Mouse (Mus musculus) limb, embryonic 14.5 days (tissue): ENCODE results near the gene Mei4. TPM values are rescaled to one million over a fixed set of nuclear protein-coding genes. Genes with fewer than 3 reads are reported as not detected.

Source experiments
- ATAC-seq: fragments of 200-750 bp; cut with Nextera tagmentation; 2 replicates; pipeline ENCODE4 v1.8.0; 2017; ENCODE audit warnings: low read depth, moderate number of reproducible peaks, moderate TSS enrichment; ENCODE audit not compliant: low FRiP score
- DNase-seq: peaks from one replicate; pipeline ENCODE4 v3.0.0-alpha.2; 2015; ENCODE audit warnings: low spot score
- H3K27ac ChIP-seq: fragments of 300-500 bp; sonication (generic); replicated peaks from 2 replicates; pipeline ENCODE4 v1.5.1; 2014; ENCODE audit warnings: low read depth, mild to moderate bottlenecking, low read length, moderate library complexity, mixed read lengths
- H3K27me3 ChIP-seq: fragments of 300-500 bp; sonication (generic); 2 replicates; pipeline ENCODE4 v1.6.1; 2014; ENCODE audit warnings: low read length, mixed read lengths; ENCODE audit not compliant: control insufficient read depth, insufficient read depth
- H3K36me3 ChIP-seq: fragments of 300-500 bp; sonication (generic); 2 replicates; pipeline ENCODE4 v1.6.1; 2014; ENCODE audit warnings: mild to moderate bottlenecking, low read length, moderate library complexity, mixed read lengths; ENCODE audit not compliant: control insufficient read depth, insufficient read depth
- H3K4me1 ChIP-seq: fragments of 300-500 bp; sonication (generic); 2 replicates; pipeline ENCODE4 v1.6.1; 2014; ENCODE audit warnings: antibody characterized with exemption, low read length, mixed read lengths; ENCODE audit not compliant: control insufficient read depth, insufficient read depth
- H3K4me2 ChIP-seq: fragments of 300-500 bp; sonication (generic); replicated peaks from 2 replicates; pipeline ENCODE4 v1.6.1; 2014; ENCODE audit warnings: low read depth, mild to moderate bottlenecking, low read length, moderate library complexity; ENCODE audit not compliant: severe bottlenecking
- H3K4me3 ChIP-seq: fragments of 300-500 bp; sonication (generic); replicated peaks from 2 replicates; pipeline ENCODE4 v1.5.1; 2014; ENCODE audit warnings: low read length
- H3K9ac ChIP-seq: fragments of 300-500 bp; sonication (generic); 2 replicates; pipeline ENCODE4 v1.6.1; 2014; ENCODE audit warnings: mild to moderate bottlenecking, low read depth, low read length, moderate library complexity; ENCODE audit not compliant: severe bottlenecking
- H3K9me3 ChIP-seq: fragments of 300-500 bp; sonication (generic); 2 replicates; pipeline ENCODE4 v1.6.1; 2016; ENCODE audit warnings: low read length; ENCODE audit not compliant: control insufficient read depth
- POLR2A ChIP-seq: fragments of 200-500 bp; IDR thresholded peaks from 2 replicates; pipeline ENCODE4 v1.8.0; 2012; ENCODE audit warnings: inconsistent platforms, mild to moderate bottlenecking, moderate library complexity, borderline replicate concordance; ENCODE audit not compliant: insufficient read depth, insufficient read length; ENCODE audit errors: extremely low read depth
- WGBS: fragments of 180-500 bp; shearing (Covaris S2); extraction: QIAGEN DNeasy Blood & Tissue Kit; methylation state at CpG from one replicate; pipeline ENCODE4 v1.1.7; 2014; 5-methylcytosine and 5-hydroxymethylcytosine counted together
- polyA plus RNA-seq, 2 experiments: library from polyadenylated mRNA; depleted of rRNA in 1 of 2; stranded (reverse) in 1 of 2; unstranded in 1 of 2; fragments of >200 nt; fragmentation: Nextera tagmentation in 1 of 2; extraction: Ambion mirVana in 1 of 2; gene quantifications; 2 replicates each; pipeline versions ENCODE4 v1.2.1 to v1.2.3; 2012 to 2014

Mei4 gene
- polyA plus RNA-seq, 2 experiments = 0.62 to 1.7 TPM

- no peak overlapping the region for H3K9ac ChIP-seq
- no peak for TF ChIP-seq POLR2A
- ATAC-seq (no peak), DNase-seq (peak; percentile 23)
- H3K36me3 ChIP-seq = no peaks in the 10 kb centered on the region
- H3K27me3 ChIP-seq = no peaks in the 10 kb centered on the region
- WGBS = 81% methylated on average over 1 of the region's 1 CpGs
- H3K9me3 ChIP-seq = no peaks in the 10 kb centered on the region
- no peak overlapping the region for H3K4me2 ChIP-seq
- H3K4me3 ChIP-seq = no peak overlapping the region
- H3K4me1 ChIP-seq = no peaks in the 10 kb centered on the region
- no peak overlapping the region for H3K27ac ChIP-seq
Observed at GRCm38 (mm10) chr9:82042515-82043056, 179.1 kb downstream of the Mei4 start.

GRCm38 (mm10) chr9:82044517-82044916 is 181.0 kb downstream of the Mei4 start:
- no peaks in the 10 kb centered on the region for H3K4me1 ChIP-seq
- ATAC-seq (no peak), DNase-seq (no peak)
- H3K9ac ChIP-seq = no peak overlapping the region
- H3K36me3 ChIP-seq = no peaks in the 10 kb centered on the region
- H3K9me3 ChIP-seq = no peaks in the 10 kb centered on the region
- WGBS = 81% methylated on average over 2 of the region's 2 CpGs
- TF ChIP-seq POLR2A = no peak
- no peaks in the 10 kb centered on the region for H3K27me3 ChIP-seq
- no peak overlapping the region for H3K4me3 ChIP-seq
- H3K27ac ChIP-seq = no peak overlapping the region
- no peak overlapping the region for H3K4me2 ChIP-seq

- Histone ChIP-seq H3K9me3 (no peaks in the 10 kb centered on the region), H3K4me3 (no peak overlapping the region), H3K27me3 (no peaks in the 10 kb centered on the region), H3K27ac (no peak overlapping the region), H3K9ac (no peak overlapping the region), H3K4me1 (no peaks in the 10 kb centered on the region), H3K4me2 (no peak overlapping the region), H3K36me3 (no peaks in the 10 kb centered on the region)
- WGBS = 63% methylated on average over 1 of the region's 1 CpGs
- DNase-seq = no peak
- no peak for ATAC-seq
- TF ChIP-seq POLR2A = no peak
Observed at GRCm38 (mm10) chr9:82073832-82074231, 210.4 kb downstream of the Mei4 start.

GRCm38 (mm10) chr9:82075270-82075669 is 211.8 kb downstream of the Mei4 start:
- H3K4me1 ChIP-seq = no peaks in the 10 kb centered on the region
- H3K36me3 ChIP-seq = no peaks in the 10 kb centered on the region
- DNase-seq (no peak), ATAC-seq (no peak)
- WGBS = 92% methylated on average over 2 of the region's 2 CpGs
- no peak overlapping the region for H3K4me2 ChIP-seq
- no peak overlapping the region for H3K4me3 ChIP-seq
- TF ChIP-seq POLR2A = no peak
- no peak overlapping the region for H3K9ac ChIP-seq
- no peaks in the 10 kb centered on the region for H3K27me3 ChIP-seq
- H3K9me3 ChIP-seq = no peaks in the 10 kb centered on the region
- H3K27ac ChIP-seq = no peak overlapping the region

- H3K27me3 ChIP-seq = no peaks in the 10 kb centered on the region
- H3K36me3 ChIP-seq = no peaks in the 10 kb centered on the region
- H3K9me3 ChIP-seq = no peaks in the 10 kb centered on the region
- H3K4me3 ChIP-seq = no peak overlapping the region
- DNase-seq (no peak), ATAC-seq (no peak)
- no peak for TF ChIP-seq POLR2A
- 70% methylated on average over 3 of the region's 3 CpGs for WGBS
- no peak overlapping the region for H3K4me2 ChIP-seq
- H3K9ac ChIP-seq = no peak overlapping the region
- no peaks in the 10 kb centered on the region for H3K4me1 ChIP-seq
- no peak overlapping the region for H3K27ac ChIP-seq
Observed at GRCm38 (mm10) chr9:82096409-82096808, 232.9 kb downstream of the Mei4 start.

- Histone ChIP-seq H3K4me3 (no peak overlapping the region), H3K4me1 (no peaks in the 10 kb centered on the region), H3K36me3 (no peaks in the 10 kb centered on the region), H3K27me3 (no peaks in the 10 kb centered on the region), H3K27ac (no peak overlapping the region), H3K9ac (no peak overlapping the region), H3K4me2 (no peak overlapping the region), H3K9me3 (no peaks in the 10 kb centered on the region)
- TF ChIP-seq POLR2A = no peak
- no peak for DNase-seq
- ATAC-seq = no peak
- 86% methylated on average over 2 of the region's 2 CpGs for WGBS
Observed at GRCm38 (mm10) chr9:82114865-82115264, 251.4 kb downstream of the Mei4 start.
